Mouse (Mus musculus): ENCODE measurements at regions not wholly inside any gene's neighbourhood (a gene's known extent, or its start where the extent isn't known, plus 50 kb on each side); places are given as distances from the start of the nearest gene placed in this dataset.

DNA sequence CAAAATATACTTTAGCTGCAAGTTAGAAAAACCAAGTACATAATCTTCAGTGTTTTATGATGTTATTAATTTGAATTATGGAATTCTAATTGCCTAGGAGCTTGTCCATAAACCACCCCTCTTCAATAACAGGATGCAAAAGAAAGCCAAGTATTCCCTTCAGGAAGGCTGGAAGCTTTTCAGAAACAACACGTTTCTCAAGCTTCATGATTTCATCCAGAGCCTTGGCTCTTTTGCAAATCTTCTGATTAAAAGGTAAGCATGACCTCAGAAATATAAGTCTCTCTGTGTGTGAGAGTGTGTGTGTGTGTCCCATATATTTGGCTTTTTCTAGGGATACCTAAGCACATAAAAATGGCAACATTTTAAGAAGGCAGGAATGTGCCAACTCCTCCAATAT, 570.0 kb downstream of the Gm11232 start:
- peak; percentile 6 for DNase-seq

GRCm38 (mm10) chr4:71177661-71178060, 580.1 kb downstream of the Gm11232 start:
- no peak for DNase-seq

GRCm38 (mm10) chr4:71165802-71166201, 592.0 kb downstream of the Gm11232 start:
- DNase-seq, result no peak

GRCm38 (mm10) chr4:71131670-71132317, 597.0 kb upstream of the Megf9 start:
- DNase-seq, result no peak

DNA sequence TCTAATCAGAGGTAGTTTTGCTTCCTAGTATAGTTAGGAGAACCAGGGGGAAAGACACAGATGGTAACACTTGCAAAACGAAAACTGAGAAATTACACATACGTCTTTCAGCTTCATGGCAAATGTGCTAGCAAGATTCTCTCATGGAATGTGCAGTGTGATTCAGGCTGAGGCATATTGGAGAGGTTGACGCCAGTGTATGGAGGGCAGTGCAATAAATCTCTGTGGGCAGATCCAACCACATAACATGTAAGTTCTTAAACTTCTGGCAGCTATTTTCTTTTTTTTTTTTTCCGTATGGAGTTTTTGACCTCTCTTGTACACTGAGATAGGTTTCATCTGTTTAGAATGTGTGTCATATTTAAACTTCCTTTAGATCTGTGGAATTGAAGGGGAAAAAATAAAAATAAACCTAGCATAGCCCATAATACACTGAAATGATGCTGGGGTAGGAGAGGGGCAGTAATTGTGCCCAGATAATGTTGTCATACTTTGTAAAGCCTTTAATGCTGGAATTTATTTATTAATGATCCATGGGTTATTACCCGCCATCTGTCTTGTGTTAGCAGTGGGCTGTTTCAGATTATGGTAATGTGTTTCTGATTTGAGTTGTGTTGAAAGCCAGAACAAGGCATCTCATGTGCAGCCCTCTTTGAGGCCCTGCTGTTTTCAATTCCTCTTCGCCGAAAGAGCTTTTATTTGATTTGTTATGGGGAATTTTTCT, 596.3 kb upstream of the Megf9 start:
- DNase-seq, result peak; percentile 1

GRCm38 (mm10) chr4:71129306-71129705, 594.5 kb upstream of the Megf9 start:
- DNase-seq, result no peak
